In genomic region chr7:16875326-16875725, GRCm38 (mm10) we compare ENCODE assay signal across 8 mouse cellular contexts. TPM values are rescaled to one million over a fixed set of nuclear protein-coding genes. Genes with fewer than 3 reads are reported as not detected.
DNase-seq lines count a peak whose midpoint lies in the region; ATAC-seq and TF ChIP-seq lines count a peak whose summit lies in the region.

No protein-coding gene starts in this region.

- no peak for TF ChIP-seq EP300 in liver, postnatal 0 days (IDR thresholded peaks at IDR 0.05; ENCODE audit: low read depth)

- H3K36me3 ChIP-seq in heart, embryonic 14.5 days (ENCODE audit: control insufficient read depth, insufficient read depth, low read length): peaks cover 26% of the 10 kb centered on the region
- H3K36me3 ChIP-seq in ES-E14 (ENCODE audit: control insufficient read depth, insufficient read depth, low read length, poor library complexity, severe bottlenecking): no peaks in the 10 kb centered on the region; the same call in 1 of the 2 replicates
- H3K36me3 ChIP-seq in forebrain, embryonic 16.5 days (ENCODE audit: control insufficient read depth, insufficient read depth): no peaks in the 10 kb centered on the region
- peaks cover 7% of the 10 kb centered on the region; the same call in 1 of the 2 replicates for H3K36me3 ChIP-seq in liver, postnatal 0 days (replicated peaks; ENCODE audit: insufficient read depth, low read length)

- TF ChIP-seq CTCF in liver, postnatal 0 days (IDR thresholded peaks at IDR 0.05; ENCODE audit: low read depth): no peak

- WGBS in heart, embryonic 14.5 days: under 1% methylated on average over 41 of the region's 42 CpGs
- WGBS in forebrain, embryonic 16.5 days: under 1% methylated on average over 36 of the region's 42 CpGs
- 3% methylated on average over 31 of the region's 42 CpGs for WGBS in liver, postnatal 0 days (ENCODE audit: insufficient replicate concordance)

- H3K4me3 ChIP-seq in heart, embryonic 14.5 days (ENCODE audit: control insufficient read depth in 1 of 2, insufficient read depth in 1 of 2, low read depth in 1 of 2, low read length in 2 of 2): peak overlapping the region; percentile 86
- H3K4me3 ChIP-seq in ES-E14 (ENCODE audit: insufficient read depth in 1 of 2, low read depth in 1 of 2, low read length in 2 of 2, poor library complexity in 1 of 2, severe bottlenecking in 1 of 2): peak overlapping the region; percentile 80 to 95
- H3K4me3 ChIP-seq in forebrain, embryonic 16.5 days (replicated peaks; ENCODE audit: low read length): peak overlapping the region; percentile 86
- H3K4me3 ChIP-seq in liver, postnatal 0 days (ENCODE audit: low read depth, low read length): peak overlapping the region; percentile 55

- no peaks in the 10 kb centered on the region for H3K9me3 ChIP-seq in heart, embryonic 14.5 days (ENCODE audit: control insufficient read depth, low read length)
- no peaks in the 10 kb centered on the region for H3K9me3 ChIP-seq in ES-E14 (ENCODE audit: control insufficient read depth, insufficient read depth, low read depth, low read length)
- no peaks in the 10 kb centered on the region for H3K9me3 ChIP-seq in forebrain, embryonic 16.5 days (ENCODE audit: control insufficient read depth, low read length)
- H3K9me3 ChIP-seq in liver, postnatal 0 days (ENCODE audit: low read length): no peaks in the 10 kb centered on the region

- ATAC-seq in heart, embryonic 14.5 days (ENCODE audit: insufficient number of reproducible peaks, insufficient read depth, low FRiP score, low read depth): no peak
- ATAC-seq in forebrain, embryonic 16.5 days: peak; percentile 49
- peak; percentile 32 for ATAC-seq in liver, postnatal 0 days

- H3K27me3 ChIP-seq in heart, embryonic 14.5 days (ENCODE audit: control insufficient read depth, insufficient read depth, low read length): no peaks in the 10 kb centered on the region
- no peaks in the 10 kb centered on the region for H3K27me3 ChIP-seq in forebrain, embryonic 16.5 days (replicated peaks; ENCODE audit: control insufficient read depth, insufficient read depth, low read length)
- H3K27me3 ChIP-seq in liver, postnatal 0 days (ENCODE audit: insufficient read depth, low read length): peaks cover 16% of the 10 kb centered on the region

- peaks cover 9 to 26% of the 10 kb centered on the region in 2 experiments for H3K4me1 ChIP-seq in heart, embryonic 14.5 days (ENCODE audit: control insufficient read depth in 2 of 2, insufficient read depth in 2 of 2, low read length in 2 of 2)
- H3K4me1 ChIP-seq in ES-E14 (ENCODE audit: control insufficient read depth in 2 of 2, insufficient read depth in 2 of 2, low read length in 2 of 2, poor library complexity in 1 of 2): peaks cover 4 to 7% of the 10 kb centered on the region in 2 experiments; a peak in 3 of 4 replicates
- peaks cover 29% of the 10 kb centered on the region for H3K4me1 ChIP-seq in forebrain, embryonic 16.5 days (replicated peaks; ENCODE audit: control insufficient read depth, insufficient read depth, low read length)
- H3K4me1 ChIP-seq in liver, postnatal 0 days (ENCODE audit: insufficient read depth): peaks cover 17% of the 10 kb centered on the region

- H3K27ac ChIP-seq in heart, embryonic 14.5 days (replicated peaks in 1 of 2; ENCODE audit: control insufficient read depth in 1 of 2, insufficient read depth in 1 of 2, low read depth in 2 of 2, low read length in 2 of 2): peak overlapping the region; percentile 91 to 92
- peak overlapping the region; percentile 42; the same call in 1 of the 2 replicates for H3K27ac ChIP-seq in ES-E14 (ENCODE audit: insufficient read depth, low read depth, low read length, poor library complexity, severe bottlenecking)
- H3K27ac ChIP-seq in forebrain, embryonic 16.5 days (ENCODE audit: low read length): peak overlapping the region; percentile 78
- H3K27ac ChIP-seq in liver, postnatal 0 days (ENCODE audit: low read depth): 0 out of 2 replicates have a peak overlapping the region, but pooled peaks have one; percentile 7

- no peak for DNase-seq in heart, adult 18-20 months
- DNase-seq in ES-E14 (ENCODE audit: low read depth, low spot score): no peak
- no peak for DNase-seq in liver, postnatal 0 days
- DNase-seq in ovary, postnatal 14 days (ENCODE audit: low spot score): no peak
- no peak for DNase-seq in urinary bladder, postnatal 14 days (ENCODE audit: low spot score)
- no peak for DNase-seq in spleen, postnatal 4 days (ENCODE audit: low spot score in 2 of 2)

- in situ Hi-C loops in ES-E14 (cut with MboI; ENCODE audit: low sequenced_read_pairs in 2 of 2, unreplicated experiment in 2 of 2): no loop called here

- peak overlapping the region; percentile 84 for H3K4me2 ChIP-seq in heart, embryonic 14.5 days (ENCODE audit: low read length)
- H3K4me2 ChIP-seq in forebrain, embryonic 16.5 days (ENCODE audit: low read length): peak overlapping the region; percentile 88
- peak overlapping the region; percentile 92 for H3K4me2 ChIP-seq in liver, postnatal 0 days (ENCODE audit: low read depth, low read length)

- peak overlapping the region; percentile 97 for H3K9ac ChIP-seq in heart, embryonic 14.5 days (ENCODE audit: low read length)
- peak overlapping the region; percentile 81 for H3K9ac ChIP-seq in ES-E14 (ENCODE audit: insufficient read depth, low read depth, low read length, poor library complexity, severe bottlenecking)
- H3K9ac ChIP-seq in forebrain, embryonic 16.5 days (replicated peaks; ENCODE audit: low read depth, low read length): peak overlapping the region; percentile 86
- H3K9ac ChIP-seq in liver, postnatal 0 days (replicated peaks): peak overlapping the region; percentile 58; the same call in 1 of the 2 replicates

TF ChIP-seq in ES-E14, 5 proteins besides CTCF, POLR2A, EP300 and RAD21:
- TF ChIP-seq ZNF384 (IDR thresholded peaks at IDR 0.05; ENCODE audit: low read depth, low read length) (no peak), MAFK (IDR thresholded peaks at IDR 0.05; ENCODE audit: insufficient read depth, low read depth, low read length) (no peak), HCFC1 (IDR thresholded peaks at IDR 0.05; ENCODE audit: borderline replicate concordance, insufficient read depth, low read length) (no peak), ZC3H11A (IDR thresholded peaks at IDR 0.05; ENCODE audit: borderline replicate concordance, low read depth, low read length) (no peak), CHD2 (IDR thresholded peaks at IDR 0.05; ENCODE audit: low read depth, low read length) (no peak)

RNA-seq across cellular contexts. Expression of gene Dact3, which starts 0.2 kb away (rescaled TPM):
- 13.2 and 13.8 TPM in 2 replicates for polyA plus RNA-seq in heart, embryonic 14.5 days (2014; fragmentation: Nextera tagmentation; extraction: Ambion mirVana)
- total RNA-seq in heart, adult 18-20 months (2021): 1 to 10 TPM; 8.7 to 9.4 TPM
- 4.5 and 7.0 TPM in 2 replicates for total RNA-seq in ES-E14 (2012; rRNA removed)
- polyA plus RNA-seq in forebrain, embryonic 16.5 days (2015; fragmentation: Nextera tagmentation; extraction: Ambion mirVana): 2.1 and 2.6 TPM in 2 replicates
- polyA plus RNA-seq in liver, postnatal 0 days (2015; fragmentation: Nextera tagmentation; extraction: Ambion mirVana): 0.09 TPM in 2 replicates

RNA-seq across cellular contexts. Expression of gene Gng8, which starts 16.3 kb away (rescaled TPM):
- polyA plus RNA-seq in heart, embryonic 14.5 days (2014; fragmentation: Nextera tagmentation; extraction: Ambion mirVana): 4.2 and 6.9 TPM in 2 replicates
- total RNA-seq in heart, adult 18-20 months (2021): under 1 TPM in 1 of 2 experiments, not detected in 1; 0.47 TPM
- 0.79 and 1.0 TPM in 2 replicates for total RNA-seq in ES-E14 (2012; rRNA removed)
- 1.9 and 4.5 TPM in 2 replicates for polyA plus RNA-seq in forebrain, embryonic 16.5 days (2015; fragmentation: Nextera tagmentation; extraction: Ambion mirVana)
- 0.15 and 0.20 TPM in 2 replicates for polyA plus RNA-seq in liver, postnatal 0 days (2015; fragmentation: Nextera tagmentation; extraction: Ambion mirVana)

RNA-seq across cellular contexts. Expression of gene Ptgir, which starts 31.0 kb away (rescaled TPM):
- polyA plus RNA-seq in heart, embryonic 14.5 days (2014; fragmentation: Nextera tagmentation; extraction: Ambion mirVana): 0.38 and 0.57 TPM in 2 replicates
- total RNA-seq in heart, adult 18-20 months (2021): 1 to 10 TPM; 1.5 TPM
- total RNA-seq in ES-E14 (2012; rRNA removed): 0.09 and 0.26 TPM in 2 replicates
- 0.15 TPM in 2 replicates for polyA plus RNA-seq in forebrain, embryonic 16.5 days (2015; fragmentation: Nextera tagmentation; extraction: Ambion mirVana)
- 1.1 and 1.7 TPM in 2 replicates for polyA plus RNA-seq in liver, postnatal 0 days (2015; fragmentation: Nextera tagmentation; extraction: Ambion mirVana)

RNA-seq across cellular contexts. Expression of gene Prkd2, which starts 32.6 kb away (rescaled TPM):
- polyA plus RNA-seq in heart, embryonic 14.5 days (2014; fragmentation: Nextera tagmentation; extraction: Ambion mirVana): 11.2 and 12.5 TPM in 2 replicates
- 10 to 100 TPM; 19.7 to 22.2 TPM for total RNA-seq in heart, adult 18-20 months (2021)
- 5.7 and 6.9 TPM in 2 replicates for total RNA-seq in ES-E14 (2012; rRNA removed)
- polyA plus RNA-seq in forebrain, embryonic 16.5 days (2015; fragmentation: Nextera tagmentation; extraction: Ambion mirVana): 6.6 TPM in 2 replicates
- polyA plus RNA-seq in liver, postnatal 0 days (2015; fragmentation: Nextera tagmentation; extraction: Ambion mirVana): 4.3 and 5.0 TPM in 2 replicates

RNA-seq across cellular contexts. Expression of gene Calm3, which starts 48.6 kb away (rescaled TPM):
- polyA plus RNA-seq in heart, embryonic 14.5 days (2014; fragmentation: Nextera tagmentation; extraction: Ambion mirVana): 119 and 152 TPM in 2 replicates
- 100 to 1,000 TPM; 166 to 200 TPM for total RNA-seq in heart, adult 18-20 months (2021)
- 163 and 198 TPM in 2 replicates for total RNA-seq in ES-E14 (2012; rRNA removed)
- polyA plus RNA-seq in forebrain, embryonic 16.5 days (2015; fragmentation: Nextera tagmentation; extraction: Ambion mirVana): 308 and 333 TPM in 2 replicates
- polyA plus RNA-seq in liver, postnatal 0 days (2015; fragmentation: Nextera tagmentation; extraction: Ambion mirVana): 58.8 and 60.3 TPM in 2 replicates

Comparison
In these comparisons a context has a peak if more than half of its experiments do, and no peak if none do; other contexts are left out.
1. H3K27ac ChIP-seq: peak in every context shown above with its lines; median percentile 92 in heart, embryonic 14.5 days; 78 in forebrain, embryonic 16.5 days; 42 in ES-E14; 7 in liver, postnatal 0 days.